In genomic region chr6:72410003-72410402, GRCm38 (mm10) we compare ENCODE assay signal across 1 mouse cellular context.
A peak's percentile ranks its signal among the peaks of the same experiment; 100 is the strongest.
TF ChIP-seq lines count a peak whose summit lies in the region.

No protein-coding gene starts in this region.

TF ChIP-seq in MEL, 35 proteins besides CTCF, POLR2A, EP300 and RAD21:
- no peak for TF ChIP-seq BHLHE40 (IDR thresholded peaks at IDR 0.05; ENCODE audit: borderline replicate concordance, low read depth, low read length)
- TF ChIP-seq ZC3H11A (IDR thresholded peaks at IDR 0.05; ENCODE audit: low read depth, low read length), result 0 out of 2 replicates have a peak, but pooled peaks have one; percentile 10
- peak; percentile 42 for TF ChIP-seq SMC3 (IDR thresholded peaks at IDR 0.05; ENCODE audit: low read depth, low read length)
- no peak for TF ChIP-seq MAFK (IDR thresholded peaks at IDR 0.05; ENCODE audit: borderline replicate concordance, low read depth, low read length)
TF ChIP-seq in MEL: peak in this region for 2.
